Mouse (Mus musculus): ENCODE measurements around the gene Rab36. TPM values are rescaled to one million over a fixed set of nuclear protein-coding genes. Genes with fewer than 3 reads are reported as not detected.

The Rab36 gene
- polyA plus RNA-seq, 1 experiment from 2014 or later, result 8.0 TPM

DNA sequence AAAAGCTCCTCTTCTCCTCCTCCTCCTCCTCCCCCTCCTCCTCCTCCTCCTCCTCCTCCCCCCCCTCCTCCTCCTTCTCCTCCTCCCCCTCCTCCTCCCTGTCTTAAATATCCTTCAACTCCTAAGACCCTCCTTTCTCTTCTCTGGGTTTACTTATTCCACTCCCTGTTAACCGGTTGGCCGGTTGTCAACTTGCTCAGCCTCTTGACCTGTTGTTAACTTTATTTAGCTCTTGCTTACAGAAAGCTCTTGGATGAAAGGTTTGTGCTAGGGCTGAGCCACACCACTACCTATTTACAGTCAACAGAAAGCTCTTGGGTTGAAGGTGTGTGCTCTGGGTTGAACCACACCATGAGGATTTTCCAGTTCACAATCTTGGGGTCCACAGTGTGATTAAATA lies 16.6 kb upstream of the Rab36 start:
- 17% methylated on average over 2 of the region's 2 CpGs for WGBS
- Histone ChIP-seq H3K36me3 (ENCODE audit: insufficient read depth, low read length) (no peaks in the 10 kb centered on the region), H3K27me3 (ENCODE audit: insufficient read depth, low read length) (no peaks in the 10 kb centered on the region), H3K4me2 (ENCODE audit: low read length) (no peak overlapping the region), H3K9me3 (replicated peaks; ENCODE audit: low read length) (no peaks in the 10 kb centered on the region), H3K27ac (no peak overlapping the region), H3K4me1 (replicated peaks; ENCODE audit: insufficient read depth, low read length) (no peaks in the 10 kb centered on the region), H3K4me3 (replicated peaks; ENCODE audit: low read depth, low read length) (no peak overlapping the region), H3K9ac (ENCODE audit: low read depth, low read length) (no peak overlapping the region)
- no peak for TF ChIP-seq CTCF (IDR thresholded peaks at IDR 0.05; ENCODE audit: low read depth)
- DNase-seq (ENCODE audit: low spot score) (peak; percentile 13), ATAC-seq (replicated peaks; ENCODE audit: low FRiP score, low read depth) (no peak)

- peak; percentile 72 for DNase-seq (ENCODE audit: low spot score)
- Histone ChIP-seq H3K9me3 (replicated peaks; ENCODE audit: low read length) (no peaks in the 10 kb centered on the region), H3K4me1 (replicated peaks; ENCODE audit: insufficient read depth, low read length) (no peaks in the 10 kb centered on the region), H3K36me3 (ENCODE audit: insufficient read depth, low read length) (no peaks in the 10 kb centered on the region), H3K4me2 (ENCODE audit: low read length) (no peak overlapping the region), H3K4me3 (replicated peaks; ENCODE audit: low read depth, low read length) (no peak overlapping the region), H3K27ac (no peak overlapping the region), H3K27me3 (ENCODE audit: insufficient read depth, low read length) (no peaks in the 10 kb centered on the region), H3K9ac (ENCODE audit: low read depth, low read length) (no peak overlapping the region)
- ATAC-seq (replicated peaks; ENCODE audit: low FRiP score, low read depth), result peak; percentile 81
- TF ChIP-seq CTCF (IDR thresholded peaks at IDR 0.05; ENCODE audit: low read depth), result peak; percentile 95
- WGBS, result 15% methylated on average over 6 of the region's 6 CpGs
Measured at GRCm38 (mm10) chr10:75021138-75021537, 15.7 kb upstream of the Rab36 start.

GRCm38 (mm10) chr10:75026491-75026890 lies 10.4 kb upstream of the Rab36 start:
- TF ChIP-seq CTCF (IDR thresholded peaks at IDR 0.05; ENCODE audit: low read depth), result no peak
- ATAC-seq (replicated peaks; ENCODE audit: low FRiP score, low read depth), result no peak
- Histone ChIP-seq H3K9me3 (replicated peaks; ENCODE audit: low read length) (no peaks in the 10 kb centered on the region), H3K4me1 (replicated peaks; ENCODE audit: insufficient read depth, low read length) (no peaks in the 10 kb centered on the region), H3K9ac (ENCODE audit: low read depth, low read length) (no peak overlapping the region), H3K4me2 (ENCODE audit: low read length) (no peak overlapping the region), H3K27me3 (ENCODE audit: insufficient read depth, low read length) (no peaks in the 10 kb centered on the region), H3K36me3 (ENCODE audit: insufficient read depth, low read length) (no peaks in the 10 kb centered on the region), H3K27ac (no peak overlapping the region), H3K4me3 (replicated peaks; ENCODE audit: low read depth, low read length) (no peak overlapping the region)
- WGBS, result 62% methylated on average over 8 of the region's 8 CpGs
- DNase-seq (ENCODE audit: low spot score), result no peak

DNA sequence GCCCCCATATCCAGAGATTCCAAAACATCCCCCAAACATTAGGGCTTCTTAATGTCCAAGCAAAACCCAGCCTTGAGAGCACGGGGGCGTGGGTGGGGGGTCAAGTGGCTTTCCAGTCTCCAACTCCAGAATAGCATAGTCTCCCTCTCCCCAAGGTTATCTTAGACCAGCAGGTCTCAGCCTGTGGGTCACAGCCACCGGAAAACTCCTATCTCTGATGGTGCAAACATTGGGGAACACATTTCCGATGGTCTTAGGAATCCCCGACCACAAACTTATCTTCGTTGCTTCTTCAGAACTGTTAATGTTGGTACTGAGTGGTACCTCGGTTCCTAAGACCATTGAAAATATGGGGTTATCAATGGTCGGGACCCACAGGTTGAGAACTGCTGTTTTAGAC lies 8.1 kb upstream of the Rab36 start:
- Histone ChIP-seq H3K4me3 (replicated peaks; ENCODE audit: low read depth, low read length) (no peak overlapping the region), H3K4me1 (replicated peaks; ENCODE audit: insufficient read depth, low read length) (no peaks in the 10 kb centered on the region), H3K27me3 (ENCODE audit: insufficient read depth, low read length) (no peaks in the 10 kb centered on the region), H3K27ac (no peak overlapping the region), H3K9me3 (replicated peaks; ENCODE audit: low read length) (no peaks in the 10 kb centered on the region), H3K4me2 (ENCODE audit: low read length) (no peak overlapping the region), H3K36me3 (ENCODE audit: insufficient read depth, low read length) (no peaks in the 10 kb centered on the region), H3K9ac (ENCODE audit: low read depth, low read length) (no peak overlapping the region)
- no peak for ATAC-seq (replicated peaks; ENCODE audit: low FRiP score, low read depth)
- 87% methylated on average over 8 of the region's 8 CpGs for WGBS
- DNase-seq (ENCODE audit: low spot score), result no peak
- no peak for TF ChIP-seq CTCF (IDR thresholded peaks at IDR 0.05; ENCODE audit: low read depth)

GRCm38 (mm10) chr10:75029677-75030076 lies 7.2 kb upstream of the Rab36 start:
- WGBS, result 96% methylated on average over 3 of the region's 3 CpGs
- Histone ChIP-seq H3K27ac (no peak overlapping the region), H3K9me3 (replicated peaks; ENCODE audit: low read length) (no peaks in the 10 kb centered on the region), H3K4me2 (ENCODE audit: low read length) (no peak overlapping the region), H3K27me3 (ENCODE audit: insufficient read depth, low read length) (no peaks in the 10 kb centered on the region), H3K4me3 (replicated peaks; ENCODE audit: low read depth, low read length) (no peak overlapping the region), H3K4me1 (replicated peaks; ENCODE audit: insufficient read depth, low read length) (no peaks in the 10 kb centered on the region), H3K36me3 (ENCODE audit: insufficient read depth, low read length) (no peaks in the 10 kb centered on the region), H3K9ac (ENCODE audit: low read depth, low read length) (no peak overlapping the region)
- DNase-seq (ENCODE audit: low spot score) (no peak), ATAC-seq (replicated peaks; ENCODE audit: low FRiP score, low read depth) (no peak)
- no peak for TF ChIP-seq CTCF (IDR thresholded peaks at IDR 0.05; ENCODE audit: low read depth)

DNA sequence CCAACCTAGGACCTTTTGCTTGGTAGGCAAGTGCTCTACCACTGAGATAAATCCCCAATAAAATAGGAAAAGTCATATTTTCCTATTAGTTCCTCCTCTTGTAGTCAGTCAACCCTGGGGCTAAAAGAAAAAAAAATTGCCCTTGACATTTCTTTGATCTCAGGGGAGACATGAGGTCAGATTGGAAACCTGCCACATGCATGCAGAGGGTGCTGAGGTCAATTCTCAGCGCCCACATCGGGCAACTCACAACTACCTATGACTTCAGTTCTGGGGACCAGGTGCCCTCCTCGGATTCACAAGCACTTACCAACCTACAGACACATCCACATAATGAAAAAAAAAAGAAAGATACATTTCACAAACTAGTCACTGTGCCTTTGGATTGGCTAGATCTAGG lies 6.6 kb upstream of the Rab36 start:
- no peak for DNase-seq (ENCODE audit: low spot score)
- Histone ChIP-seq H3K27me3 (ENCODE audit: insufficient read depth, low read length) (no peaks in the 10 kb centered on the region), H3K4me2 (ENCODE audit: low read length) (no peak overlapping the region), H3K9ac (ENCODE audit: low read depth, low read length) (no peak overlapping the region), H3K4me1 (replicated peaks; ENCODE audit: insufficient read depth, low read length) (no peaks in the 10 kb centered on the region), H3K9me3 (replicated peaks; ENCODE audit: low read length) (no peaks in the 10 kb centered on the region), H3K36me3 (ENCODE audit: insufficient read depth, low read length) (no peaks in the 10 kb centered on the region), H3K4me3 (replicated peaks; ENCODE audit: low read depth, low read length) (no peak overlapping the region), H3K27ac (no peak overlapping the region)
- 78% methylated on average over 3 of the region's 3 CpGs for WGBS
- TF ChIP-seq CTCF (IDR thresholded peaks at IDR 0.05; ENCODE audit: low read depth), result no peak
- no peak for ATAC-seq (replicated peaks; ENCODE audit: low FRiP score, low read depth)

DNA sequence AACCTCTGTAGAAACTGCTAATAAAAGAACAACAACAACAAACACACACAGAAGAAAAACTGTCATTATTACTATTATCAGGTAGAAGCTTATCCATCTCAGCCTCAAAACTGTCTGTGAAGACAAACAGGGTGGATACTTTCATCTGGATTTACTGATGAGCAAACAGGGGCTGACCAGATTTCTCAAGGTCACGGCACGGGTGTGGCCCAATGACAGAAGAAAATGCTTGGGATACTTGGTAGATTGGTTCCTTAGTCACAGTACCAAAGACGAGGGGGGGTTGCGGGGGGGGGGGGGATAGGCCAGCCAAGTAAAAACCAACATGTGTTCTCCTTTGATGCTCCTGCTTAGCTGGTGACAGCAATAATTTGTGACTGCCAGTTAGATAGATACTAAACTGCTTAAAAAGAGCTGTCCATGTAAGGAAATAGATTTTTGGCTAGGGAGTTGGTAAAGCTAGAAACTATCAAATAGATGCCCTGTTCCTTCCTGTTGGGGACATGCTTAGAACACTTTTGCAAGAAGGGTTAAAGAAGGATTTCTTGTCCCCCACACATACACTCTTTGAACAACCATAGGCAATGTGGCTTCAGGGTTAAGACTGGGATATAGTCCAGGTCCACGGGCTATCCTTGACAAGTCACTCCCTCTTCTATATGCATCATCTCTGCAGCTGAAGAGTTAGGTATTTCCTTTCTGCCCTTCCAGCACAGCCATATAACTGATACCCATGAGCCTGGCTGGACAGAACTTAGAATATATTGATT lies 5.3 kb upstream of the Rab36 start:
- no peak overlapping the region for H3K27ac ChIP-seq
- no peaks in the 10 kb centered on the region for H3K4me1 ChIP-seq (replicated peaks; ENCODE audit: insufficient read depth, low read length)
- H3K9ac ChIP-seq (ENCODE audit: low read depth, low read length), result no peak overlapping the region
- no peak overlapping the region for H3K4me2 ChIP-seq (ENCODE audit: low read length)
- H3K27me3 ChIP-seq (ENCODE audit: insufficient read depth, low read length), result no peaks in the 10 kb centered on the region
- H3K36me3 ChIP-seq (ENCODE audit: insufficient read depth, low read length), result no peaks in the 10 kb centered on the region
- ATAC-seq (replicated peaks; ENCODE audit: low FRiP score, low read depth) (no peak), DNase-seq (ENCODE audit: low spot score) (no peak)
- TF ChIP-seq CTCF (IDR thresholded peaks at IDR 0.05; ENCODE audit: low read depth), result no peak
- H3K4me3 ChIP-seq (replicated peaks; ENCODE audit: low read depth, low read length), result no peak overlapping the region
- 60% methylated on average over 5 of the region's 5 CpGs for WGBS
- no peaks in the 10 kb centered on the region for H3K9me3 ChIP-seq (replicated peaks; ENCODE audit: low read length)
